In the genomic region with DNA sequence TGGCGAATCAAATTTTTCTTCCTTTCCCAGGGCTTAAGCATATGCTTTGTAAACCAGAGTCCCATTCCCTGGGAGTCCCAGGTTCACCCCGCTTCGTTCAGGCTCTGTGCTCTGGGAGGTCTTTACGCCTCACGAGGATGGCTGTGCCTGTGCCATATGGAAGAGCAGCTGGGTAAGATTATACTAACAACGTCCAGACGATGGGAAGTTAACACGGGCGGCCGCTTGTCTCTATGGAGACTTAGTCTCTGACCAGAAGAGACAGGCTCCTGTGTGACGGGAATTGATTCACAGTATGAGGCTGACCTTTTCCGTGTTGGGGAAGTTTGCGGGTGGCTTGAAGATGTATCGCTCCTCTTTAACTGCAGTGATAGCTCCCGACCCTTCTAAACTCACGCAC, we compare ENCODE assay signal across 7 mouse cellular contexts.
DNase-seq lines count a peak whose midpoint lies in the region; ATAC-seq lines count a peak whose summit lies in the region.

No protein-coding gene starts in this region.

- H3K4me3 ChIP-seq in lung, embryonic 16.5 days (ENCODE audit: low read length): no peak overlapping the region
- no peak overlapping the region for H3K4me3 ChIP-seq in embryonic facial prominence, embryonic 11.5 days (ENCODE audit: low read depth, low read length)
- H3K4me3 ChIP-seq in intestine, embryonic 16.5 days (ENCODE audit: low read length): no peak overlapping the region; the same call in 1 of the 2 replicates

- no peak for ATAC-seq in lung, embryonic 16.5 days (ENCODE audit: low read depth)
- peak; percentile 57 for ATAC-seq in embryonic facial prominence, embryonic 11.5 days (replicated peaks; ENCODE audit: insufficient number of reproducible peaks, low FRiP score, low TSS enrichment, low read depth)
- ATAC-seq in intestine, embryonic 16.5 days: 0 out of 2 replicates have a peak, but pooled peaks have one; percentile 22

- WGBS in lung, embryonic 16.5 days: 27% methylated on average over 16 of the region's 16 CpGs
- 21% methylated on average over 16 of the region's 16 CpGs for WGBS in embryonic facial prominence, embryonic 11.5 days
- 37% methylated on average over 16 of the region's 16 CpGs for WGBS in intestine, embryonic 16.5 days

- no peak for DNase-seq in lung, postnatal 4 days
- DNase-seq in embryonic facial prominence, embryonic 11.5 days (ENCODE audit: low spot score): peak; percentile 87
- peak; percentile 18 for DNase-seq in right cerebral cortex, postnatal 25 days
- no peak for DNase-seq in thymus, postnatal 36 days
- no peak for DNase-seq in thymus, postnatal 4 days

- 0 out of 2 replicates have a peak, but pooled peaks cover 3% of the 10 kb centered on the region for H3K4me1 ChIP-seq in lung, embryonic 16.5 days (replicated peaks; ENCODE audit: control insufficient read depth, insufficient read depth, low read length)
- no peaks in the 10 kb centered on the region for H3K4me1 ChIP-seq in embryonic facial prominence, embryonic 11.5 days (ENCODE audit: control insufficient read depth, insufficient read depth, low read length)
- H3K4me1 ChIP-seq in intestine, embryonic 16.5 days (ENCODE audit: control insufficient read depth, insufficient read depth, low read length): peaks cover 9% of the 10 kb centered on the region; the same call in 1 of the 2 replicates

- no peaks in the 10 kb centered on the region for H3K9me3 ChIP-seq in lung, embryonic 16.5 days (ENCODE audit: control insufficient read depth, low read length)
- no peaks in the 10 kb centered on the region for H3K9me3 ChIP-seq in embryonic facial prominence, embryonic 11.5 days (replicated peaks; ENCODE audit: control insufficient read depth, low read length)
- no peaks in the 10 kb centered on the region for H3K9me3 ChIP-seq in intestine, embryonic 16.5 days (ENCODE audit: control insufficient read depth, low read length)

- H3K36me3 ChIP-seq in lung, embryonic 16.5 days (ENCODE audit: control insufficient read depth, insufficient read depth, low read length): no peaks in the 10 kb centered on the region
- H3K36me3 ChIP-seq in embryonic facial prominence, embryonic 11.5 days (replicated peaks; ENCODE audit: control insufficient read depth, insufficient read depth, low read depth, low read length): no peaks in the 10 kb centered on the region
- no peaks in the 10 kb centered on the region for H3K36me3 ChIP-seq in intestine, embryonic 16.5 days (ENCODE audit: control insufficient read depth, insufficient read depth, low read length)

- no peaks in the 10 kb centered on the region for H3K27me3 ChIP-seq in lung, embryonic 16.5 days (ENCODE audit: control insufficient read depth, insufficient read depth, low read depth, low read length)
- H3K27me3 ChIP-seq in embryonic facial prominence, embryonic 11.5 days (ENCODE audit: control insufficient read depth, insufficient read depth, low read length): no peaks in the 10 kb centered on the region
- H3K27me3 ChIP-seq in intestine, embryonic 16.5 days (replicated peaks; ENCODE audit: control insufficient read depth, insufficient read depth, low read length): no peaks in the 10 kb centered on the region

- peak overlapping the region; percentile 30; the same call in 1 of the 2 replicates for H3K4me2 ChIP-seq in lung, embryonic 16.5 days (ENCODE audit: low read depth, low read length)
- H3K4me2 ChIP-seq in embryonic facial prominence, embryonic 11.5 days (ENCODE audit: low read depth, low read length): peak overlapping the region; percentile 32
- no peak overlapping the region for H3K4me2 ChIP-seq in intestine, embryonic 16.5 days (ENCODE audit: low read depth, low read length)

- H3K27ac ChIP-seq in lung, embryonic 16.5 days (ENCODE audit: low read length): no peak overlapping the region
- no peak overlapping the region for H3K27ac ChIP-seq in embryonic facial prominence, embryonic 11.5 days (replicated peaks; ENCODE audit: low read depth, low read length)
- no peak overlapping the region for H3K27ac ChIP-seq in intestine, embryonic 16.5 days (ENCODE audit: low read length)

- H3K9ac ChIP-seq in lung, embryonic 16.5 days (ENCODE audit: low read length): no peak overlapping the region
- no peak overlapping the region for H3K9ac ChIP-seq in embryonic facial prominence, embryonic 11.5 days (replicated peaks; ENCODE audit: low read length)
- H3K9ac ChIP-seq in intestine, embryonic 16.5 days (ENCODE audit: low read depth, low read length): no peak overlapping the region

Comparison
In these comparisons a context has a peak if more than half of its experiments do, and no peak if none do; other contexts are left out.
1. DNase-seq: peak in embryonic facial prominence, embryonic 11.5 days (single experiment) and right cerebral cortex, postnatal 25 days (single experiment); none in lung, postnatal 4 days (0 of 2), thymus, postnatal 36 days (0 of 2) and thymus, postnatal 4 days (single experiment).